Mouse (Mus musculus): Measurements from ENCODE around the gene Ptma. TPM values are rescaled to one million over a fixed set of nuclear protein-coding genes. Genes with fewer than 3 reads are reported as not detected.

Ptma gene
- polyA plus RNA-seq, 1 experiment, result 2,341 TPM

- WGBS, result 94% methylated on average over 3 of the region's 3 CpGs
- Histone ChIP-seq H3K27ac (ENCODE audit: control insufficient read depth, insufficient read depth, low read length) (no peak overlapping the region), H3K27me3 (ENCODE audit: control insufficient read depth, insufficient read depth, low read length) (no peaks in the 10 kb centered on the region), H3K4me3 (ENCODE audit: control insufficient read depth, insufficient read depth, low read length) (no peak overlapping the region), H3K36me3 (ENCODE audit: control insufficient read depth, insufficient read depth, low read length) (peaks cover 17% of the 10 kb centered on the region), H3K4me1 (replicated peaks; ENCODE audit: control insufficient read depth, insufficient read depth, low read length) (no peaks in the 10 kb centered on the region)
- TF ChIP-seq POLR2A (IDR thresholded peaks at IDR 0.05; ENCODE audit: control insufficient read depth, extremely low read depth, insufficient read depth, low read length, poor library complexity) (no peak), CTCF (IDR thresholded peaks at IDR 0.05; ENCODE audit: borderline replicate concordance, control insufficient read depth, extremely low read depth, insufficient read depth, low read length, poor library complexity) (no peak)
- no peak for DNase-seq
Observed at GRCm38 (mm10) chr1:86546797-86547196, 20.3 kb downstream of the Ptma start.

DNA sequence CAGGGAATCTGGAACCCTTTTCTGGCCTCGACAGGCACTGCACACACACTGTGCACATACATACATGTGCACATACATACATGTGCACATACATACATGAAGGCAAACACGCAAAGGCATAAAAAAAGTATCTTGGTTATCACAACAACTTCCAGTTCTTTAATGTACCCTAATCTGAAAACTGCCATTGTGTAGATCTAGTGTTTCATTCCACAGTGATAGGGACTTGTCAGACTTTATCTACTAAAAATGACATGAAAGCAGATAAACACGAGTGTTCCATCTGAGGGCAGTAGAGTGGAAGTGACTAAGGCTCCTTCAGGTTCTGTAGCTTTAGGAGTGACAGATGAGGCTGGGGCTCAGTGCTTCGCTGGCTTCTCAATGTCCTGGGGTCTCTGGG, 24.8 kb downstream of the Ptma start:
- no peaks in the 10 kb centered on the region for H3K27me3 ChIP-seq (ENCODE audit: control insufficient read depth, insufficient read depth, low read length)
- H3K4me3 ChIP-seq (ENCODE audit: control insufficient read depth, insufficient read depth, low read length), result no peak overlapping the region
- H3K27ac ChIP-seq (ENCODE audit: control insufficient read depth, insufficient read depth, low read length), result no peak overlapping the region
- no peaks in the 10 kb centered on the region for H3K36me3 ChIP-seq (ENCODE audit: control insufficient read depth, insufficient read depth, low read length)
- no peak for TF ChIP-seq CTCF (IDR thresholded peaks at IDR 0.05; ENCODE audit: borderline replicate concordance, control insufficient read depth, extremely low read depth, insufficient read depth, low read length, poor library complexity)
- TF ChIP-seq POLR2A (IDR thresholded peaks at IDR 0.05; ENCODE audit: control insufficient read depth, extremely low read depth, insufficient read depth, low read length, poor library complexity), result no peak
- WGBS, result 91% methylated on average over 4 of the region's 4 CpGs
- DNase-seq, result no peak
- H3K4me1 ChIP-seq (replicated peaks; ENCODE audit: control insufficient read depth, insufficient read depth, low read length), result no peaks in the 10 kb centered on the region

- H3K27me3 ChIP-seq (ENCODE audit: control insufficient read depth, insufficient read depth, low read length), result no peaks in the 10 kb centered on the region
- no peak for DNase-seq
- H3K27ac ChIP-seq (ENCODE audit: control insufficient read depth, insufficient read depth, low read length), result no peak overlapping the region
- 97% methylated on average over 2 of the region's 2 CpGs for WGBS
- TF ChIP-seq POLR2A (IDR thresholded peaks at IDR 0.05; ENCODE audit: control insufficient read depth, extremely low read depth, insufficient read depth, low read length, poor library complexity) (no peak), CTCF (IDR thresholded peaks at IDR 0.05; ENCODE audit: borderline replicate concordance, control insufficient read depth, extremely low read depth, insufficient read depth, low read length, poor library complexity) (no peak)
- H3K4me3 ChIP-seq (ENCODE audit: control insufficient read depth, insufficient read depth, low read length), result no peak overlapping the region
- H3K36me3 ChIP-seq (ENCODE audit: control insufficient read depth, insufficient read depth, low read length), result no peaks in the 10 kb centered on the region
- H3K4me1 ChIP-seq (replicated peaks; ENCODE audit: control insufficient read depth, insufficient read depth, low read length), result no peaks in the 10 kb centered on the region
Observed at GRCm38 (mm10) chr1:86551877-86552276, 25.4 kb downstream of the Ptma start.

- Histone ChIP-seq H3K27ac (ENCODE audit: control insufficient read depth, insufficient read depth, low read length) (no peak overlapping the region), H3K4me1 (replicated peaks; ENCODE audit: control insufficient read depth, insufficient read depth, low read length) (no peaks in the 10 kb centered on the region), H3K27me3 (ENCODE audit: control insufficient read depth, insufficient read depth, low read length) (no peaks in the 10 kb centered on the region), H3K4me3 (ENCODE audit: control insufficient read depth, insufficient read depth, low read length) (no peak overlapping the region), H3K36me3 (ENCODE audit: control insufficient read depth, insufficient read depth, low read length) (no peaks in the 10 kb centered on the region)
- 94% methylated on average over 3 of the region's 3 CpGs for WGBS
- DNase-seq, result no peak
- TF ChIP-seq CTCF (IDR thresholded peaks at IDR 0.05; ENCODE audit: borderline replicate concordance, control insufficient read depth, extremely low read depth, insufficient read depth, low read length, poor library complexity), result no peak
- TF ChIP-seq POLR2A (IDR thresholded peaks at IDR 0.05; ENCODE audit: control insufficient read depth, extremely low read depth, insufficient read depth, low read length, poor library complexity), result no peak
Observed at GRCm38 (mm10) chr1:86555665-86556064, 29.1 kb downstream of the Ptma start.

GRCm38 (mm10) chr1:86557872-86558271, 31.3 kb downstream of the Ptma start:
- Histone ChIP-seq H3K4me3 (ENCODE audit: control insufficient read depth, insufficient read depth, low read length) (no peak overlapping the region), H3K36me3 (ENCODE audit: control insufficient read depth, insufficient read depth, low read length) (peaks cover 3% of the 10 kb centered on the region; the same call in 1 of the 2 replicates), H3K27me3 (ENCODE audit: control insufficient read depth, insufficient read depth, low read length) (no peaks in the 10 kb centered on the region), H3K4me1 (replicated peaks; ENCODE audit: control insufficient read depth, insufficient read depth, low read length) (no peaks in the 10 kb centered on the region), H3K27ac (ENCODE audit: control insufficient read depth, insufficient read depth, low read length) (no peak overlapping the region)
- DNase-seq, result no peak
- WGBS, result 89% methylated on average over 7 of the region's 7 CpGs
- no peak for TF ChIP-seq CTCF (IDR thresholded peaks at IDR 0.05; ENCODE audit: borderline replicate concordance, control insufficient read depth, extremely low read depth, insufficient read depth, low read length, poor library complexity)
- no peak for TF ChIP-seq POLR2A (IDR thresholded peaks at IDR 0.05; ENCODE audit: control insufficient read depth, extremely low read depth, insufficient read depth, low read length, poor library complexity)

DNA sequence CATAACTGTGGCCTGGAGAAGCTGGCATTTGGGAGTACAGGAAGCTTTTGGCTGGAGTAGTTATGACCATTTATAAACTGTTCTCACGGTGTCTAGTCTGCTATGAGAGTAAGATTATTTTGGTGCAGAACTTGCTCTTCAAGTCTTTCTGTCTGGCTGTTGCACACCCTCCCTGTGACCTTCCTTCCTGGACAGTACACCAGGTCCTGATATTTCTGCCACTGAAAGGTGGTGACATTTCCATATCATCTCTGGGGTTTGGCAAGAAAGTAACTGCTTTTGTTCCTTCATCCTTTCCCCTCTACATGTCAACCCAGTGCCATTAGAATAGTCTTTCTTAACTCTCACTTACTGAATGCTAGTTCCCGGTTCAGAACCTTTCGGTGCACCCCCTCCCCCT, 32.7 kb downstream of the Ptma start:
- Histone ChIP-seq H3K27me3 (ENCODE audit: control insufficient read depth, insufficient read depth, low read length) (no peaks in the 10 kb centered on the region), H3K36me3 (ENCODE audit: control insufficient read depth, insufficient read depth, low read length) (peaks cover 3% of the 10 kb centered on the region; the same call in 1 of the 2 replicates), H3K4me3 (ENCODE audit: control insufficient read depth, insufficient read depth, low read length) (no peak overlapping the region), H3K4me1 (replicated peaks; ENCODE audit: control insufficient read depth, insufficient read depth, low read length) (no peaks in the 10 kb centered on the region), H3K27ac (ENCODE audit: control insufficient read depth, insufficient read depth, low read length) (no peak overlapping the region)
- no peak for DNase-seq
- TF ChIP-seq POLR2A (IDR thresholded peaks at IDR 0.05; ENCODE audit: control insufficient read depth, extremely low read depth, insufficient read depth, low read length, poor library complexity), result no peak
- no peak for TF ChIP-seq CTCF (IDR thresholded peaks at IDR 0.05; ENCODE audit: borderline replicate concordance, control insufficient read depth, extremely low read depth, insufficient read depth, low read length, poor library complexity)
- 98% methylated on average over 3 of the region's 3 CpGs for WGBS

- H3K36me3 ChIP-seq (ENCODE audit: control insufficient read depth, insufficient read depth, low read length), result peaks cover 3% of the 10 kb centered on the region; the same call in 1 of the 2 replicates
- DNase-seq, result no peak
- TF ChIP-seq POLR2A (IDR thresholded peaks at IDR 0.05; ENCODE audit: control insufficient read depth, extremely low read depth, insufficient read depth, low read length, poor library complexity) (no peak), CTCF (IDR thresholded peaks at IDR 0.05; ENCODE audit: borderline replicate concordance, control insufficient read depth, extremely low read depth, insufficient read depth, low read length, poor library complexity) (no peak)
- no peak overlapping the region for H3K4me3 ChIP-seq (ENCODE audit: control insufficient read depth, insufficient read depth, low read length)
- no peaks in the 10 kb centered on the region for H3K27me3 ChIP-seq (ENCODE audit: control insufficient read depth, insufficient read depth, low read length)
- 93% methylated on average over 2 of the region's 2 CpGs for WGBS
- H3K27ac ChIP-seq (ENCODE audit: control insufficient read depth, insufficient read depth, low read length), result no peak overlapping the region
- H3K4me1 ChIP-seq (replicated peaks; ENCODE audit: control insufficient read depth, insufficient read depth, low read length), result no peaks in the 10 kb centered on the region
Observed at GRCm38 (mm10) chr1:86562663-86563062, 36.1 kb downstream of the Ptma start.

Data from thymus, adult 2 months (tissue).